Mouse (Mus musculus) bone marrow macrophage, adult 2 months (primary cell): ENCODE results near the gene Hhatl.

Experiments used
- CTCF ChIP-seq: IDR thresholded peaks from 2 replicates; pipeline ENCODE4 v1.5.1; 2012; ENCODE audit warnings: low read depth, mild to moderate bottlenecking, low read length, moderate library complexity
- POLR2A ChIP-seq: IDR thresholded peaks from 2 replicates; pipeline ENCODE4 v1.6.1; 2012; ENCODE audit warnings: mild to moderate bottlenecking, low read depth, low read length, borderline replicate concordance

- no peak for TF ChIP-seq POLR2A
- TF ChIP-seq CTCF = no peak
Observed at GRCm38 (mm10) chr9:121777484-121778065, 14.7 kb downstream of the Hhatl start, which contains the start of gene Klhl40.
